Mouse (Mus musculus): ENCODE measurements around the gene Cyp2c70. TPM values are rescaled to one million over a fixed set of nuclear protein-coding genes. Genes with fewer than 3 reads are reported as not detected.
A peak's percentile ranks its signal among the peaks of the same experiment; 100 is the strongest.
"Not testable (repeated sequence)": the region's sequence is repeated elsewhere in the genome, so short reads cannot be mapped to it uniquely, and the experiment has no call there.

Gene Cyp2c70
- not detected for polyA plus RNA-seq (2017; shearing (Covaris generic))

DNA sequence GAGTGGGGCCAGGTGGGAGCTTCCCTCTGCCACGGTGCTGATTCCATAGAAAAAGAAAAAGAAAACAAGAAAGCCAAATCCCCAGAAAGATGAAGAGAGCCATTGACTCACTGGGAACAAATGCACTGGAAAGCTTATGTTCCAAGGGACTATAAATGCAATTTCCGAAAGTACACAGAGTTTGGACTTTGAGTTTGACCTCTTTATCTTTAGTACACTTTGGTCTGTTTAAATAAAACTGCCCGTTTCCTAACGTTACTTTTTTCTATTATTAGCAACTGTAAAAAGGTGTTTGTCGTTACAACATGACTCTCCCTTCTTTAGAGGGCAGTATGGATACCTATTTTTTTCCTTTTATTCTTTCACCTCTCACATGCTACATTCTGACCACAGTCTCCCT lies at the start of gene Cyp2c70:
Gene Cyp2c70, minus strand, starts transcription at position 174 of the 400 bp plus-strand sequence.
- ATAC-seq: no peak

DNA sequence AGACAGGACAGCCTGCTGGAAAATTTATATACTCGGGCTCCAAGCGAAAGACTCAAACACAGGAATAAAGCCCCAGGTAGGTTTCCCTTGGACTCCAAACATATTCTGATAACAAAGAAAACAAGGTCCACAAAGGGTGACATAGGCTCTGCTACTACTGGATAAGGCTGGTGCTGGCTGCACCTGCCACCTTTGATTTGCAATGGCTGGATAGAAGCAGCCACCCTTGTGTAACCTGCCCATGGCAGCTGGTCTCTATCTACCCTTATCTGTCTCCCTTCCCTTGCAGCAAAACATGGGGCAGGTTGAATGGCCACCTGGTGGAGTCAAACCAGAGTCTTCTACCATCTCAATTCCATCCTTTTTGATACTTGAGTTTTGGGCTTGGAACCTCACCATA lies 45.4 kb upstream of the Cyp2c70 start:
- ATAC-seq: no peak

DNA sequence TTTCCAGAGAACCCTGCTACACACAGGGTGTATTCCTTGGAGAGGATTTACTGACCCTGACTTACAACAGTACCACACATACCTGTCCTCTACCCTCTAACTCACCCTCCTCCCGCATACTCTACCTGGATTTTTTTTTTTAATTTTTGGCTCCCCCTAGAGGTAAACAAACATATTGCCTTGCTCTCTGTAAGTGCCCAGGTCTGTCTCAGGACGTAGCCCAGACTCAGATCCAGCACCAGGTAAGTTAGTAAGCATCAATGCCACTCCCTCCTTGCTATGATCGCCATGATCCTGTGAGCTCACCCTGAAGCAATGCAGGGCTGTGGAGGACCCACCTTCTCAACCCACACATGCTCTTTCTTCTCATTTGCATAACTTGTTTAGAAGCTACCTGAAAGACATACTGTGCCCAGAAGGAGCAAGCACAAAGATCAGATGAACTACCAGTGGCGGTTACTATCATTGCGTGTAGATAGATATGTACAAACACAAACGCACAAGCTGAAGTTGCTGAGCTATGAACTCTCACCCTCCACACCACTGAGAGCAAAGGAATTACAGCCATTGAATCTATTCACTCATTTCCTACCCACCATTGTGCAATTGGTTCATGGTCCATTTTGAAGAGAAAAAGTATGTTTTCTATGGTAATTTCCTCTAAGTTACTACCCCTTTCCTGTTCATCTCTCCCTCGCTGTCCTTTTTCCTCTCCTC lies 44.9 kb upstream of the Cyp2c70 start:
- no peak for ATAC-seq

DNA sequence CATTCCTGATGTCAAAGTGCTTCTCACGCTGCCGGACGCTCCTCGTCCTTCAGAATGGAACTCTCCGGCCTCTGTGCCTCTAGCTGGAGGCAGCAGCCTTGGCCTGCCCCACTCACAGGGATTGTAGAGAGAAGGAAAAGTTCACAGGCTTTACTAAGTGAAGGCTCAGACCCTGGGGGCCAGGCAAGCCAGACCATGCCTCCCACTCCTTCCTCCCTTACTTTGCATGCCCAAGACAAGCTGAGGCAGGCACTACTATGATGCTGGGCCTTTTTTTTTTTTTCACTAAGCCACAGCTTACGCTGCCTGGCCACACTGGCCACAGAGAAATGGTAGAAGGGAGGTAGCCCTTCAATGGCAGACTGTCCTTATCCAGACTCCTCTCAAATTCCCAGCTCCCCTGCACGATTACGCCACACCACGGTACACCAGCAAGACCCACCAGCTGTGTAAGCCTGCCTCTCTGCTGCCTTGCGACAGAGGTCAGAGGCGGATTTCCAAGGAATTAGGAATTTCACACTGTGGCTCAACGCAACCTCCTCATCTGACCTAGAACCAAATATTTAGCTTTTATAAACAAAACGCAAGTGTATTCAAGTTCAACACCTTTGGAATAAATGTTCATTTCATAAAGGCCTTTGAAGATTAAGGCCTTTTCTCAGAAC lies 44.1 kb upstream of the Cyp2c70 start:
- no peak for ATAC-seq

DNA sequence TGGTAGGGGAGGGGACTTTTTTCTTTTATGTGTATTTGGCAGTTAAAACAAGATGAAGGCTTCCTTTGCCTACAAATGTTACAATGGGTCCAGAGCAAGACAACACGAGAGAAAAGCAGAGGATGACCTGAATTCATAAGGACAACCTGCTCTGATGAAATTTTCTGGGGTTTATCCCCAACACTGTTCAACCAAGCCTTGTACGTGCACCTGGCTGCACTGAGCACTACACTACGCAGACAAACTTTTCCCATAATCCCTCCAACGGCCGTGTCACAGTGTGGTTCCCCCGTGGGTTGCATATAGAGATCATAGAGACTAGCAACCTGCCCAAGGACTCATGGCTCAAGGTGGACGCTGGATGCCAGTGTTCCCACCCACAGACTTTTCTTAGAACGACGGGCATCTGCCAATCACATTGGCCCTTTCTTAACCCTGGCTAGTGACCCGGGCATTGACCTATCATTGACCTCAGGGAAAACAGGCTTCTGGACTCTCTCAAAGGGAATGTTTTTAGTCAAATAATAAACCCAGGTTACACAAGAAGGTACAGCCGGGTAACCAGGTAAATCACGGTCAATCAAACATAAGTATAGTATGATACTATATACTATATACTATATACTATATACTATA lies 39.5 kb upstream of the Cyp2c70 start:
- ATAC-seq: no peak

DNA sequence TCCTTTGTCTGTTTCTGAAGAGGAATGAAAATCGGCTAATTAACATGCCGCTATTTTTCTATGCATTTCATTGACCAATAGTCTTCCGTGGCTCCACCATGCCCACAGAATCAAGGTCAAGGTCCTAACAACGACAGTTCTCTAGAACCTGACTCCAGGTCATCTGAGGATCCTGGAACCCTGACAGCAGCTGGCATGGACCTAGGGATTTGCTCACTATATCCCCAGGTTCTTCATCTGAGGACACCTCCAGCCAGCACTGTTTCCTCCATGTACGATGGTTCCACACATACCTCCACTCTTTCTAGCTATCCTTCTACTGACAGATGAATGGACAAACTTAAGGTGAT lies 38.6 kb upstream of the Cyp2c70 start:
- no peak for ATAC-seq

DNA sequence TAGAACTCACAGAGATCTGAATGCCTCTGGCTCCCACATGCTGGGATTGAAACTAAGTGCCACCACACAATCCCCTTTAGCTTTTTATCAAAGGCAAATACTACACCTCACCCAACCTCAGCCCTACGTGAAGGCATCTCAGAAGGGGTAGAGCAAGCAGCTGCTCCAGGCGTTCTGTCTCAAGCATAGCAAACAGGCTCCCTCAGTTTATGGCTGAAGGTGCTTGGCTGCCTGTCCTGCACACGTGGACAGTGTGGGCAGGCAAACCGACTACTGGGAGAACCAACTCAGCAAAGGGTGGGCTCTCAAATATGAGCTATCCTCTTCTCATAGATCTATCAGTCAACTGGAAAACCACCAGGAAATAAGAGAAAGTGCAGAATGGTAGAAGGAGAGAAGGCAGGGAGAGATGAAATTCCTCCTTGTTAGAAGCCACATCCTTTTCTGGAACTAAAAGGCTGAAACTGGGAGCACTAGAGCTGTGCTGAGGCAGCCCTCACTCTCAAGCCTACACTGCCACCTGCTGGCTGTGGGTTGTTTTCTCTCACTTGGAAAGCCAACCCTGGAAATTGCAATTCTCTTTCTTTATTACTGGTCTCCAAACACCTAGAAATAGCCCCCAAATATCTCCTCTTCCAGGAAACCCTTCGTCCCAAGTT lies 38.1 kb upstream of the Cyp2c70 start:
- peak; percentile 40 for ATAC-seq

DNA sequence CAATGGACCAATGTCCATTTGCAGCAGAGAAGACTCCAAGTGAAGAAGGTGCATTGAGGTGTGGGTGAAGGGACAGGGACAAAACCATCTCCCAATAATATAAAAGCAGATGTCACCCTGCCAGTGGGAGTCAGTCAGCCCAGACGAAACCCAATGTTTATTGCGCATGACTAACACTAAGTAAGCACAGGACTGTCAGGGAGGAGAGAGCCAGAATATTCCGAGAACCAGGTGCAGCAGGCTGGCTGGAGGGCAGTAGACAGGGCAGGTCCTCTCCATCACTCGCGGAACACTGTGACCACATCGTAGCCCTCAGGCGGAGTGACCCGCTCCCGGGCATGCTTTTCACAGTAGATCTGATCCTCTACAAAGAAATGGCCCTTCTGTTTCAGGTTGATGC lies 35.2 kb upstream of the Cyp2c70 start:
- not testable (repeated sequence) for ATAC-seq

DNA sequence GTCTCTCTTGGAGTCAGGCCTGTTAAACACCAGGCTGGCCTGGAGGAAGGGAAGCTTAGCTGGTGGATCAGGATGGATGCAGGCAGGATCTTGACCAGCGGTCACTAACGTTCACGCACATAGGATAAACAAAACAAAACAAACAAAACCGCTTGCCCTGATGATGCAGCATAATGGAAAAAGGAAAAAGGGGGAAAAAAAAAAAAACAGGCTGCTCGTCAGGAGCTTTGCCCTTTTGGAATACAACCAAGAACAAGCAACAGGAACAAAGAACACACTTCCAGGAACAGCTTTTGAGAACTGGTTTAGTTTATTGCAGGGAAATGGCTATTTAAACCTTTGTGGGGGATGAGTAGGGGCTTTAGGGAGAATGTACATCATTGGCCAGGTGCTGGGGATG lies 33.7 kb upstream of the Cyp2c70 start:
- no peak for ATAC-seq

DNA sequence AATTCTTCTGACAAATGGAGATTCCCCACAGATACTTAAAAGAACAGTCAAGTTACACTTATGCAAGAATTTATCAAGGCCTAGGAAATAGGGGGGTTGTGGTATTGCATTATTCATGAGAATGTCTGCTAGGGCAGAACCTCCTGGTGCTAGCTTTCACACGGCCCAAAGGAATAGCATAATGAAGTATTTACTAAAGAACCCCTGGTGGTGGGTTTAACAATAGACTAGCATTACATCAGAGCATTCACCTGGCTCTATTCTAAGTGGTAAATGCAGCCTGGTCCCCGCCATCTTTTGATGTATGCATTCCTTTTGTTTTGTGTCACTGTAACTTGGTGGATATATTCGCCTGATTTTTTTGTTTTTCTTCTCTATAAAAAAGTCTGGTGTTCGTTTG lies 15.8 kb upstream of the Cyp2c70 start:
- not testable (repeated sequence) for ATAC-seq

DNA sequence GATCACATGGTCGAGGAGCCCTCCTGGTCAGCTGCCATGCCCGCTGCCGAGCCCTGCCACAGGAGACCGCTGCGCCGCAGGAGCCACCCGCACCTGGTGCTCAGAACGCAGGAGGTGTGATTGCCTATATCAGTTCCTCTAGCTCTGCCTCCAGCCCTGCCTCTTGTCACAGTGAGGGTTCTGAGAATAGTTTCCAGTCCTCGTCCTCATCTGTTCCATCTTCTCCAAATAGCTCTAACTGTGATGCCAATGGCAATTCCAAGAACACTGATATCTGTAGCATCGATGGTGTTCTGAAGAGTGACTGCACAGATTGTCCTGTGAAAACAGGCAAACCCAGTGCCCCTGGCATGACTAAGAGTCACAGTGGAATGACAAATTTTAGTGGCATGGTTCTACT lies 3.5 kb upstream of the Cyp2c70 start:
- ATAC-seq: no peak

DNA sequence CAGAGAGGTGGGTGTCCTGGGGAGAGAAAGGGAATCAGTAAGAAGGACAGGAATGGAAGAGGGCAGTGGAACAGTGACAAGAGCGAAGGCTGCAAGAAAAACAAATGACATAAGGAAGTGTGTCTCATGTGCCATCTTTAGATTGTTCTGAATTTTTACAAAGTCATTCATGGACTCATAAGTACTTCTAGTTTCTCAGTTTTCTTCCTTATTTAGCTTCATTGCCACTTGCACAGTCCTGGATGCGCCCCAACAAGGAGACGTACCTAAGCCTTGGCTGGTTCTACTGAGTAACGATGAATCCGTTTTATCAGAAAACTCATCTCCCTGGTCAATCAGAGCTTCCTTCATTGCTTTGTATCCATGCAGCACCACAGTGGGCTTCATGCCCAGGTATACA lies 3.5 kb downstream of the Cyp2c70 start:
- ATAC-seq: no peak

DNA sequence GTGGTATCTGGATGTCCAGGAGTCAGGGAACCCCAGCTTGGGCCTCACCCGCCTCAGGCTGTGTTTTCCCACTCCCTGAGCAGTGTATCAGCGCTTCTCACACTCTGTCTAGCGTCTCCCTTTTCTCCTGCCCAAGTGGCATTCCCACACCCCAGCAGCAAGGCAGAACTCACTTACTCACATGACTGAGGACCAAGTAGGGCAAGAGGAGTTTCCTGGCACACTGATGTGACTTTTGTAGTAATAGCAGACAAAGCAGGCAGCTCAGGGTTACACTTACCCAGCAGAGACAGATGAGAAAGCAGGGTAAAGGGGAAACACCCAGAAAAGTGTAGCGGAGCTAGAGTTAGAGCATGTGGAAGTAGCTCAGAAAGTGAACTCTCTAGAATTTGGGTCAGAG lies 8.8 kb downstream of the Cyp2c70 start:
- ATAC-seq: no peak

DNA sequence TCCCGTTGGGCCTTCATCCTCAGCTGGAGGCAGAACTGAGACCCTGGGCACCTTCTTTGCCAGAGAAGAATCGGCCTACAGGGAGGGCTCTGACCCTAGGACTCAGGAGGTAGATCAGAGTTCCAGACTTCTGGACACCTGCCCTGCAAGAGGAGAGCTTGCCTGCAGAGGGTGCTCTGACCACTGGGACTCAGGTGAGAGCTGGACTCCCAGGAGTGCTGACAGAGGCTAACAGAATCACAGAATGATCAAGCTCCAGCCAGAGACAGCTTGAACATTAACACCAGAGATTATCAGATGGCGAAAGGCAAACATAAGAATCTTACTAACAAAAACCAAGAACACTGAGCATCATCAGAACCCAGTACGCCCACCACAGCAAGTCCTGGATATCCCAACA lies 18.7 kb downstream of the Cyp2c70 start:
- ATAC-seq: not testable (repeated sequence)

DNA sequence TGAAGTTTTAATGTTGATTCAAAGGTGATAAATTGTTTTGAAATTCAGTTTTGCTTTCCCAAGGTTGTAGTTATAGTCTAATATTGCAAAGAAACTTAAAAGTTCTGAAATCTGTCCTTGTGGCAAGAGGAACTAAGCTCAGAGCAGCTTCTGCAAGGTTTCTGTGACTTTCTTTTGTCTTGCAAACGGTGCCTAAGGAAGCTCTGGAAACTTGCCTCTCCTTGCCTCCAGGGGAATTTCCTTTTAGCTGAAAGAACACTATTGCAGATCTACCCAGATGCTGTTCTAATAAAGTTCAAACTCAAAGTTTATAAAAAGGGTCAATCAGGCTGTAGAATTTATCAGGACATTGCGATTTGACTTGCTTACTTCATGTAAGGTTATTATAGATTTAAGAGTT lies 60.1 kb downstream of the Cyp2c70 start:
- not testable (repeated sequence) for ATAC-seq

DNA sequence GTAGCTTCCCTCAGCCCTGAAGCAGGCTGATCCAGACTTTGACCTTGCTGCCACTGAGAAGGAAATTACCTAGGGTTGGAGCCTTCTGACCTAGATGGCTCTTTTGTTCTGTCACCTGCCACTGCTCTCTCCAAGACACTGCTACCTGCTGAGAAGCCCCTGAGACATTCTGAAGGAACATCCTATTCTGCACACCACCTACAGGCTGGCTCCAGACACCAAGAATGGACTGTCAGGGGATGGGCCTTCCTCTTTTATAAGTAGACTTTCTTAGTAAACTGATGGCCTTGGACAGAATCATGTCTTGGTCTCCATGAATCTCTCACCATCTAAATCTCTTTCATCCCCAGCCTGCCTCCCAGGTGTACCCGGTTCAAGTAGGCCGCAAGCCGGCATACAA lies 62.0 kb downstream of the Cyp2c70 start:
- not testable (repeated sequence) for ATAC-seq

DNA sequence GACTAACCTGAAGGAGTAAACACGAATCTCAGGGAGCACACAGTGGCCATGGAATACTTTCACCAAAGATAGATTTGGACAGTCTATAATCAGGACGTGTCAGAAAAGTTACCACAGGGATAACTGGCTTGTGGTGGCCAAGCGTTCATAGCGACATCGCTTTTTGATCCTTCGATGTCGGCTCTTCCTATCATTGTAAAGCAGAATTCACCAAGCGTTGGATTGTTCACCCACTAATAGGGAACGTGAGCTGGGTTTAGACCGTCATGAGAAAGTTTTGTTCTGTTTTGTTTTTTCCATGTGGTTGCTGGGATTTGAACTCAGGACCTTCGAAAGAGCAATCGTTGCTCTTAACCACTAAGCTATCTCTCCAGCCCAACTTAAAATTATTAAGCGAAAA lies 67.5 kb downstream of the Cyp2c70 start:
- ATAC-seq: not testable (repeated sequence)

Other genes with a start within 250 kb of the Cyp2c70 start
- gene Cyp2c37, start 194.9 kb downstream of the Cyp2c70 start, polyA plus RNA-seq (2017; shearing (Covaris generic)): not detected
- not detected for gene Cyp2c54, start 113.5 kb downstream of the Cyp2c70 start, polyA plus RNA-seq (2017; shearing (Covaris generic))
- not detected for gene Cyp2c50, start 97.6 kb downstream of the Cyp2c70 start, polyA plus RNA-seq (2017; shearing (Covaris generic))
- 100 to 1,000 TPM; 169 to 193 TPM for gene Pdlim1, start 84.5 kb upstream of the Cyp2c70 start, polyA plus RNA-seq (2017; shearing (Covaris generic))